Mouse (Mus musculus): Measurements from ENCODE around the gene 9330159F19Rik. TPM values are rescaled to one million over a fixed set of nuclear protein-coding genes. Genes with fewer than 3 reads are reported as not detected.

The 9330159F19Rik gene
- total RNA-seq (2021): under 1 TPM; 0.07 TPM
- long read RNA-seq, experiment 1: 0 reads
- long read RNA-seq, experiment 2, partial matches to known transcripts: 1 of 1 reads
- long read RNA-seq, experiment 2, other reads (novel, unspliced or antisense): 0 of 1 reads

DNA sequence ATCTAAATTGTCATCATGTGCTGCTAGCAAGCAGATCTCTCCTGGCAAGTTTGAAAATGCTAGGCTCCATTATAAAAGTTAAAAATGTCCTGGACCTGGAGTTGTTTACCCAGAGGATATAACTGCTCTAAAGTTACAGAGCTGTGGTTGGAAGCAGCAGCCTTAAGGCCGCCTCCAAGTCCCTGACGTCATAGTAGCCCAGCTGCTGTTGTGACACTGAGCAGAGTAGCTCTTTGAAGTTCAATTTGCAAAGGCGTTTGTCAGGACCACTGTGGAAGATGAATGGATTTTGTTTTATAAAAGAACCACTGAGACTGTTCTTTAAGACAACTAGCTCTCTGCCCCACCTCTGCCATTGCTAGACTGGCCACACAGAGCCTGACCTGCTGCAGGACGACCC lies at the start of gene 9330159F19Rik:
TSS of gene 9330159F19Rik (plus strand) at position 154 of the 400 bp plus-strand sequence.
- intact Hi-C loops (cut with DNase I): no loop called here
- DNase-seq: peak in 1 of 2 experiments; percentile 5

GRCm38 (mm10) chr10:29161664-29162063 lies 49.7 kb upstream of the 9330159F19Rik start:
- DNase-seq: no peak
- intact Hi-C loops (cut with DNase I): no loop called here

- no peak for DNase-seq
- intact Hi-C loops (cut with DNase I): no loop called here
Observed at GRCm38 (mm10) chr10:29173778-29174177, 37.6 kb upstream of the 9330159F19Rik start.

DNA sequence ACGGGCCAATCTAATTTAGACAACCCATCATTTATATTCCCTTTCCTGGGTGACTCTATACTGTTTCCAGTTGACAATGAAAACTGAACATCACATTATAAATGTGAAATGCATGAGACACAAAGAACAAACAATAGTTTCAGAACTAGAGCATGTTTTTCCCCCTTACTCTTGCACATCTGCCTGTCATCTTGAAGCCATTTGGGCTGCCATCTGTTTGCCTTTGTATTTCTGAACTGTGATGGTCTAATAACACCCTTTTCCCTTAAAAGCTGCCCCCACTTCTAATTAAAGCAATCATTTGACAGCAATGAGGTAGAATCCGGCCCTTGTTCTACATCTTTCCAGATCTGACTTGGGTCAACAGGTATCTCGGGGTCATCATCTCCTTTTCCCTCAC lies 35.8 kb upstream of the 9330159F19Rik start:
- DNase-seq: no peak

DNA sequence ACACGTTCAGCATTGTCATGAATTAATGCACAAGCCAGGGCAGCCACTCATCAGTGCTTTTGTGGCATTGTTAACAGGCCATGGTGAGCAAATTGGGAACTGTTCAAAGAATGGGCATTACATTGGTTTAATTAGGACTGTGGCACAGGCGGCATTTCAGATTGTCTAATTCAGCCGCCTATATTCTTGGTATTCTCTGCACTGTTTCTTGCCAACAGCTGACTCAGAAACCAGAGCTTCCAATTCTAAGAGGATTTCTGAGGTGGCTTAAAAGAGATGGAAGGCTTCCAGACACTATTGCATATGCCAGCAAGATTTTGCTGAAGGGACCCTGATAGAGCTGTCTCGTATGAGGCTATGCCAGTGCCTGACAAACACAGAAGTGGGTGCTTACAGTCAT lies 34.5 kb upstream of the 9330159F19Rik start:
- intact Hi-C loops (cut with DNase I): no loop called here
- no peak for DNase-seq

More for the DNA sequence above, 35.8 kb upstream of the 9330159F19Rik start:
- intact Hi-C loops (cut with DNase I): no loop called here

GRCm38 (mm10) chr10:29178003-29178402 lies 33.4 kb upstream of the 9330159F19Rik start:
- no peak for DNase-seq
- intact Hi-C loops (cut with DNase I): no loop called here

DNA sequence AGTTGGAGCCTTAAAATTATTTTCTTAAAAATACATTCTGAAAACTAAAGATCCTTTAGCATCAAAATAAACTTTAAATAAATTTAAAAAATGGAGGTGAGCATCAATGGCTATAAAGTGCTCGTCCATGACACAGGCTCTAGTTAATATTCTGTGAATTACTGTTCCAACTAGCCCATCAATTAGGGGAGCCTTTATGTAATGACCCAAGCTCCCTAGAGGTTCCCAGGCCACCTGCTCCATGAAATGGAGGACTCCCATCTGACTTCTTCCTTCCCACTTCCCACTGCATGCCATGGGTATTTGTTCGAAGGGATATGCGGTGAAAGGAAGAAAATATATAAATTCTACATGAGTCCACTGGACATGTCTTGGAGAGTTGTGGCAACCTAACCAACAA lies 31.2 kb upstream of the 9330159F19Rik start:
- intact Hi-C loops (cut with DNase I): no loop called here
- DNase-seq: no peak

GRCm38 (mm10) chr10:29181046-29181445 lies 30.4 kb upstream of the 9330159F19Rik start:
- no peak for DNase-seq
- intact Hi-C loops (cut with DNase I): no loop called here

DNA sequence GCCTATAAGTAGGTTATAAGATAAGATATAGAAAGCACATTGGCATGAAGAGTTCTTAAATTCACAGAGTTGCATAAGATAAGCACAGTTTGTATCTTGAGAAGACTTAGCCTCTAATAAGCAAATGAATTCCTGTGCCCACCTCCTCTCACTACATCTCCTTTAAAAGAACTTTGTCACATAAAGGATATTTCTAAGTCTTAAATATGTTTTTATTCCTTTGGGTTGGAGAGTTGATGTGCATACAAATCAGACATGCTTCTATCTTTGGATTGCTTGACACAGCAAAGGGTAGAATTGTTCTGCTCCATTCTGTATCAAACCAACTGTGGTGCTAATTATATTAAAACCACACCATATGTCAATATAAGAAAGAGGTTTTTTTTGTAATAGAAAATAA lies 17.6 kb upstream of the 9330159F19Rik start:
- no peak for DNase-seq
- intact Hi-C loops (cut with DNase I): no loop called here

DNA sequence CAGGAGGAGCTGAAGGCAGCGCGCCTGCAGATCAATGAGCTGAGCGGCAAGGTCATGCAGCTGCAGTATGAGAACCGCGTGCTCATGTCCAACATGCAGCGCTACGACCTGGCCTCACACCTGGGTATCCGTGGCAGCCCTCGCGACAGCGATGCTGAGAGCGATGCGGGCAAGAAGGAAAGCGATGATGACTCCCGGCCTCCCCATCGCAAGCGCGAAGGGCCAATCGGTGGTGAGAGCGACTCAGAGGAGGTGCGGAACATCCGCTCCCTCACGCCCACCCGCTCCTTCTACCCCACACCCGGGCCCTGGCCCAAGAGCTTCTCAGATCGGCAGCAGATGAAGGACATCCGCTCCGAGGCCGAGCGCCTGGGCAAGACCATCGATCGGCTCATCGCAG lies 14.6 kb upstream of the 9330159F19Rik start:
- no peak for DNase-seq
- intact Hi-C loops (cut with DNase I): no loop called here

GRCm38 (mm10) chr10:29198642-29199041 lies 12.8 kb upstream of the 9330159F19Rik start, which contains the start of gene Gm49353:
TSS of gene Gm49353 (plus strand) at chr10:29198954.
- intact Hi-C loops (cut with DNase I): no loop called here
- no peak for DNase-seq

DNA sequence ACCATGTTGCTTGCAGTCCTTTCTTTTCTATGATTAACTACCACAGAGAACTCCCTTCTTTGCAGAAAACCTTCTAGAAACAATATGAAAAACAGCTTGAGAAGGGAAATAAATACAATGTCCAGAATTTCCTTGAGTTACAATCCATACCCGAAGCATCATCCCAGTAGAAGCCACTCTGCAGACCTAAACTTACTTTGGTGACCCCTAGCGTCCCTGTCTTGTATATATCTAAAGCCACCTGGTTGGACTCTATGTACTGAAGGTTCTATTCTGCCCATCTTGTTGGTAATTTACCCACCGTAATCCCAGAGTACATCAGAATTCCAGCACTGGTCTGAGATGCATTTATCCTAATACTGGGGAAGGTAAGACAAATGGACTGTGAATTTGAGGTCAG lies 11.6 kb upstream of the 9330159F19Rik start:
- intact Hi-C loops (cut with DNase I): loop anchor here (10.0 kb wide), 1 partner anchor 95 kb away; no protein-coding TSS in a partner anchor

GRCm38 (mm10) chr10:29200609-29201008 lies 10.8 kb upstream of the 9330159F19Rik start:
- intact Hi-C loops (cut with DNase I): loop anchor here (10.0 kb wide), 1 partner anchor 96 kb away; no protein-coding TSS in a partner anchor
- DNase-seq: no peak

More for the DNA sequence above, 11.6 kb upstream of the 9330159F19Rik start:
- no peak for DNase-seq

DNA sequence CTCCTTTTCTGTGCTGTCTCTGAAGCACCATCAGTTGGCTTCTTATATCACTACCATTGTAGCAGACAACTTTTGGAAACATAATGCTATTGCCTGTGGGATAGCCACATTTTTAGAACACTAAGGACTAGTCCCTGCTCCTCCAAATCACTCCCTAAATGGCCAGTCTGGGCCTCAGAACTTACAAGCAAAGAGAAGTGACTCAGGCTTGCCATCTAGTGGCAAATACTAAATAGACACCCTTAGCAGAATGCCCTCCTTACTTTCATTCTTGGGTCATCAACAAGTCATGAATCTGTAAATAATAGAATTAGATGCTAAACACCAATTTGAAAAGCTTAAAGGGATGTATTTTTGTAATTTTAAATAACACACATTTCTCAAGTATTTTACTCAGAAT lies 4.7 kb upstream of the 9330159F19Rik start:
- peak in 1 of 2 experiments; percentile 15 for DNase-seq
- intact Hi-C loops (cut with DNase I): loop anchor here (10.0 kb wide), 1 partner anchor 102 kb away; no protein-coding TSS in a partner anchor

DNA sequence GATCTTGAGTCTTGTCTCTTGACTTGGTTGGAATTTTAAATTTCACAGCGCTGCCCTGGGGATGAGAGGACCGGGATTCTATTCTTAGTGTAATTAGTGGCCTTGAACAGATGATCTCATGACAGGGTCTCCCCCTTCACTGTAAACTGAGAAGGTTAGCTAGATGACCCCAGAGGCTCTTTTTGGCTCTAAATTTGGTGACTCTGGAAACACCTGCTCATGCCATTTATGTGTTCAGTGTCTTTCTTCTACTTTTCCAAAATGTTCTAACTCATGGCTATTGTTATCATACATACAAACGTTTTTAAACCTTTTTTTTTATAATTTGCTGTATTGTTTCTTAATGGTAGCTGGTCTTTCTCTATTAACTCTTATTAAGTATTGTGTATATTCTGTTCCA lies 2.7 kb upstream of the 9330159F19Rik start:
- DNase-seq: no peak
- intact Hi-C loops (cut with DNase I): loop anchor here (10.0 kb wide), 1 partner anchor 104 kb away; no protein-coding TSS in a partner anchor

GRCm38 (mm10) chr10:29213534-29214100 lies 2.2 kb downstream of the 9330159F19Rik start:
- no peak for DNase-seq
- intact Hi-C loops (cut with DNase I): no loop called here

- DNase-seq: no peak
- intact Hi-C loops (cut with DNase I): no loop called here
Observed at GRCm38 (mm10) chr10:29216957-29217356, 5.6 kb downstream of the 9330159F19Rik start.

DNA sequence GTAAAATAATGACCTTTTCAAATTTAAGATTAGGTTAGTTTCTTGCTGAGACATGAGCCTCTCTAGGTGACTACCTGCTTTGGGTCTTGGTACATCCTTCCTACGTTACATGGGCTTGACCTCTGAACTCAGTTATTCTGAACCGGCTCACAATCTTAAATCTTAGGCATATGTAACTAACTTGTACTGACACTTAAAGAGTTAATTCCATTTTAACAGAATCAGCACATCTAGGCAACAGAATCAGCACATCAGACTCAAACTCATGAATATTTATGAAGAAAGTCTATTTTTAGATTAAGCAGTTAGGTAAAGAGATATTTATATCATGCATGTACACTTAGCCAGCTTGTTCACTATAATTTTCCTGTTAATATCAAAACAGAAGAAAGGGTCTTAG lies 6.0 kb downstream of the 9330159F19Rik start:
- DNase-seq: no peak
- intact Hi-C loops (cut with DNase I): no loop called here

DNA sequence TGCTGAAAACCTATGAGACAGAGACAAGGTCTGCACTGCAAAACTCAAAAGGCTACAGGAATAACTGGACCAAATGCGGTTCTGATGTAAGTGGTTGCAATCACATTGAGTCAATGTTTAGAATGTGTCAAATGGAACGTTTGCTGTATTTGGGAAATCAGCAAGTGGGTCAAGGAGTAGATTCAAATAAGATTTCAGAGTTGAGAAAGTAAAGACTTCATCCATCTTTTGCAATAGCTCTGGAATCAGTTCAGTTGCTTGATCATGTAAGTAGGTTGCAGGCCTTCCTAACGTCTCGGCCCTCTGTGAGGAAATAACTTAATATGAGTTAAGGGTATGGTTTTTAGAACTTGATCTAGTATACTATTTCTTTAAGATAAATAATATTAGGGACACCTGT lies 13.9 kb downstream of the 9330159F19Rik start:
- intact Hi-C loops (cut with DNase I): no loop called here
- no peak for DNase-seq

DNA sequence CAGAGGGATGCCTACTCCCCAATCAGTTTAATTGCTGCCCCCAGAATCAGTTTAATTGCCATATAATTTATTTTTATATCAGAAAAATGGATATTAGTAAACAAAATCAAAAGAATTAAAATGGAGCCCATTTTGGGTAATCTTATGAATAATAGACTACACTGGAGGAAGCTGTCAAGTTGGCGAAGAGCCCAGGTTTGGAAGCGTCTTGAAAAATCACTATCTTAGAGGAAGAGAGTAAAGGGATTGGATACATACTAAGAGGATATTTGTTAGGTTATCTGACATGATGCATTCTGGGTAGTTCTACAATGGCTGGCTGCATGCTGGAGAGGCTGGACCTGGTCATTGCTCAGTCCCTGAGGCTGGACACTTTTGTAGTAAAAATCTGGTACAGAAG lies 19.8 kb downstream of the 9330159F19Rik start:
- DNase-seq: no peak
- intact Hi-C loops (cut with DNase I): no loop called here
